Mouse (Mus musculus): ENCODE measurements at regions not wholly inside any gene's neighbourhood (a gene's known extent, or its start where the extent isn't known, plus 50 kb on each side); places are given as distances from the start of the nearest gene placed in this dataset.

DNA sequence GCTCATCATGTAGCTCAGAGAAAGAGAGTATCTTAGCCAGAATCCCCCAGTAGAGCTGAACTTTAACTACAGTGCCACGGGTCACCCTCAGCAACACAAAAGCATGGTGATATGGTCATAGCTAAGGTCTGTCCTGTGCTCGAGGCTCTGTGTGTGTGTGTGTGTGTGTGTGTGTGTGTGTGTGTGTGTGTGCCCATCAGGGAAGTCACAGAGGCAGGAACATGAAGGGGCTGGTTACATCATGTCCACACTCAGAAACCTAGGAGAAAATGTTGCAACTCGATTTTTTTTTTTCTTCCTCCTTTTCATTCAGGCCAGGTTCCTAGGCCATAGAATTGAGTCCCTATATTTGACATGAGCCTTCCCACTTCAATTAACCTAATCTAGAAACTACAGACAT lies 441.8 kb downstream of the Rps24 start:
- no peak overlapping the region for H3K4me3 ChIP-seq (replicated peaks; ENCODE audit: low read length)
- TF ChIP-seq NANOG (IDR thresholded peaks at IDR 0.05; ENCODE audit: borderline replicate concordance, low read length) (no peak), POU5F1 (IDR thresholded peaks at IDR 0.05; ENCODE audit: borderline replicate concordance, low read length) (no peak), CTCF (conservative IDR thresholded peaks at IDR 0.05; ENCODE audit: low read length) (no peak)
- peaks cover 17% of the 10 kb centered on the region for H3K4me1 ChIP-seq (replicated peaks; ENCODE audit: low read depth, low read length)
- 0 out of 2 replicates have a peak, but pooled peaks cover 4% of the 10 kb centered on the region for H3K27me3 ChIP-seq (ENCODE audit: insufficient read depth, low read length)
- no peaks in the 10 kb centered on the region for H3K36me3 ChIP-seq (ENCODE audit: insufficient read depth, low read length)
- no peaks in the 10 kb centered on the region; the same call in 1 of the 2 replicates for H3K9me3 ChIP-seq (ENCODE audit: low read length)

DNA sequence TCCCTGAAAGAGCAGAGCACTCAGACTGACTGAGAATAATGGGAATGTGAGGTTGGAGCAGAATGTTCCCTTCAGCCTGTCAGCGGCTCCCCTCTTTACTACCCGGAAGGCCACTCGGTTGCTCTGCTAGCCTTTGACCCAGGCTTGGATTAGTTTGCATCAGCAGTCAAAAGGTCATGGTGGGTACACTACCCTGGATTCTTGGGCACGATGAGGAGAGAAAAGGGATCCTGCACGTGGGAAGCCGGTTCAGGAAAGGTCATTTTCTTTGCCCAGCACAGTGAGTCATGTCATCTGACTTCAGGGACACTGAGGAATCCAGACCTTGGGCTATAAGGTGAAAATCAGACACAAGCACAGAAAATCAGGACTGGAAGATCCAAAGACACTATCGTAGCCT lies 443.3 kb downstream of the Rps24 start:
- TF ChIP-seq NANOG (IDR thresholded peaks at IDR 0.05; ENCODE audit: borderline replicate concordance, low read length) (no peak), CTCF (conservative IDR thresholded peaks at IDR 0.05; ENCODE audit: low read length) (no peak), POU5F1 (IDR thresholded peaks at IDR 0.05; ENCODE audit: borderline replicate concordance, low read length) (no peak)
- Histone ChIP-seq H3K4me1 (replicated peaks; ENCODE audit: low read depth, low read length) (peaks cover 17% of the 10 kb centered on the region), H3K4me3 (replicated peaks; ENCODE audit: low read length) (no peak overlapping the region), H3K36me3 (ENCODE audit: insufficient read depth, low read length) (no peaks in the 10 kb centered on the region), H3K9me3 (ENCODE audit: low read length) (no peaks in the 10 kb centered on the region; the same call in 1 of the 2 replicates), H3K27me3 (ENCODE audit: insufficient read depth, low read length) (no peaks in the 10 kb centered on the region)

DNA sequence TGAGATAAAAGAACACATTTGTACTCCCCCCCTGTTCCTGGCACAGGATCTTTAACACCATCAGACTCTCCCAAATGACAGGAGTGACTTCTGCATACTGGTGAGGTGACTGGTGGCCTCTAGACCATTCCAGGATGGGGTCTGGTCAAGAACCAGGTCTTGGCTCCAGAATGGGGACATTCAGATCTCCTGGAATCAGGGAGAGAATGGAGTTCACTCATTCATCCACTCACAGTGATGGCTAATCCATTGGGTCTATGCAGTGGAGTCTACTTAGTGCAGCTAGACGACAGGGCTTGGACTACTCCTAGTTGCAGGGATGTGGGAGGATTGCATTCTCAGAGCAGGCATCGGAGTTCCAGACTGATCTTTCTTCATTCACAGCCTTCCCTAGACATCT lies 451.0 kb downstream of the Rps24 start:
- TF ChIP-seq NANOG (IDR thresholded peaks at IDR 0.05; ENCODE audit: borderline replicate concordance, low read length) (no peak), CTCF (conservative IDR thresholded peaks at IDR 0.05; ENCODE audit: low read length) (no peak), POU5F1 (IDR thresholded peaks at IDR 0.05; ENCODE audit: borderline replicate concordance, low read length) (no peak)
- no peaks in the 10 kb centered on the region for H3K36me3 ChIP-seq (ENCODE audit: insufficient read depth, low read length)
- H3K4me3 ChIP-seq (replicated peaks; ENCODE audit: low read length): no peak overlapping the region
- no peaks in the 10 kb centered on the region for H3K4me1 ChIP-seq (replicated peaks; ENCODE audit: low read depth, low read length)
- H3K9me3 ChIP-seq (ENCODE audit: low read length): no peaks in the 10 kb centered on the region
- H3K27me3 ChIP-seq (ENCODE audit: insufficient read depth, low read length): peaks cover 3% of the 10 kb centered on the region; the same call in 1 of the 2 replicates

DNA sequence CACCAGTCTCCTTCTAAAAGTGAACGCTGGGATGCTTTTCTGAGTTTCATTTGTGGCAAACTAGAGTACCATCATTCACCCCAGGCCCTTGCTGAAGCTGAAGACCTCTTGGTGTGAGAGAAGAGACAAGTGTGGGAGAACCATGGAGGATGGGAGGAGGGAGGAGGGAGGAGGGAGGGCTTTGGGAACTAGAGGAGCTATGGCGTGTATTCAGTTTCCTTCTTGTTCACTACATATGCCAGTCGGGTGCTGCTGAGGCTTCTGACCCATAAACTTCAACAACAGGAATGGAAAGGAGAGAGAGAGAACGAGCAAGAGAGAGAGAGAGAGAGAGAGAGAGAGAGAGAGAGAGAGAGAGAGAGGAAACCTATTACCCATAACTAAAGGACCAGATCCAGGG lies 452.1 kb downstream of the Rps24 start:
- Histone ChIP-seq H3K4me1 (replicated peaks; ENCODE audit: low read depth, low read length) (no peaks in the 10 kb centered on the region), H3K9me3 (ENCODE audit: low read length) (no peaks in the 10 kb centered on the region), H3K36me3 (ENCODE audit: insufficient read depth, low read length) (no peaks in the 10 kb centered on the region), H3K27me3 (ENCODE audit: insufficient read depth, low read length) (peaks cover 3% of the 10 kb centered on the region; the same call in 1 of the 2 replicates), H3K4me3 (replicated peaks; ENCODE audit: low read length) (no peak overlapping the region)
- TF ChIP-seq NANOG (IDR thresholded peaks at IDR 0.05; ENCODE audit: borderline replicate concordance, low read length) (no peak), POU5F1 (IDR thresholded peaks at IDR 0.05; ENCODE audit: borderline replicate concordance, low read length) (no peak), CTCF (conservative IDR thresholded peaks at IDR 0.05; ENCODE audit: low read length) (no peak)

DNA sequence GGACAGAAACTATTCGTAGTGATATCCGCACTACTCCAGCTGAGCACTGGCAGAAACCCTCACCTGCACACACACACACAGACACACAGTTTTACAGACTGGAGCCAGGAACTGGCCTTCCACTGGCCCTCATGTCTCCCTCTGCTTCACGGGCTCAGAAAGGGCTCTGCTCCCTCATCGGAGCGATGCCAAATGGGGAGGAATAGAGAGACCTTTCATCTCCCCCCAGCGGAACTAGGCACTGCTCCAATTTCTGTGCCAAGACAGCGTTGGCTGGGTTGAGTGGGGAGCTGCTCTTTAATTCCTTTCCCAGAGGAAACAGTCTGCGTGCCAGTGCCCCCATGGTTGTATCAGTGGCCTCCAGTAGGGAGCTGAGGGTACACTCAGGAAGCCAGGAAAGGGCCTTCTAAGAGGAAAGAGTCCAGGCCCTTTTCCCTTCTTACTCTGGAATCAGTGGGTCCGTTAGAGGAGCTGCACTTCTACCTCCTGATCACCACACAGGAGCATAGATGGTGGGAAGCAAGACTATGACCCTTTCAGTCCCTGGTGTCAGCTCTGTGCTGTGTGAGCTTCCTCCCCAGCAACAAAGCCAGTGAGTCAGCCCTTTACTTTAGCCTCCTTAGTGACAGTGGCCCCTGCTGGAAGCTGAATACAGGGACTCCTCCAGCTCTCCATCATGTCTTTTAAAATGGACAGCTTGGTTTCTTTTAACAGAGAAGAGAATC lies 452.7 kb downstream of the Rps24 start:
- no peaks in the 10 kb centered on the region for H3K36me3 ChIP-seq (ENCODE audit: insufficient read depth, low read length)
- H3K4me3 ChIP-seq (replicated peaks; ENCODE audit: low read length): no peak overlapping the region
- no peak for TF ChIP-seq CTCF (conservative IDR thresholded peaks at IDR 0.05; ENCODE audit: low read length)
- no peak for TF ChIP-seq POU5F1 (IDR thresholded peaks at IDR 0.05; ENCODE audit: borderline replicate concordance, low read length)
- no peak for TF ChIP-seq NANOG (IDR thresholded peaks at IDR 0.05; ENCODE audit: borderline replicate concordance, low read length)
- no peaks in the 10 kb centered on the region for H3K4me1 ChIP-seq (replicated peaks; ENCODE audit: low read depth, low read length)
- H3K9me3 ChIP-seq (ENCODE audit: low read length): no peaks in the 10 kb centered on the region
- peaks cover 3% of the 10 kb centered on the region; the same call in 1 of the 2 replicates for H3K27me3 ChIP-seq (ENCODE audit: insufficient read depth, low read length)

DNA sequence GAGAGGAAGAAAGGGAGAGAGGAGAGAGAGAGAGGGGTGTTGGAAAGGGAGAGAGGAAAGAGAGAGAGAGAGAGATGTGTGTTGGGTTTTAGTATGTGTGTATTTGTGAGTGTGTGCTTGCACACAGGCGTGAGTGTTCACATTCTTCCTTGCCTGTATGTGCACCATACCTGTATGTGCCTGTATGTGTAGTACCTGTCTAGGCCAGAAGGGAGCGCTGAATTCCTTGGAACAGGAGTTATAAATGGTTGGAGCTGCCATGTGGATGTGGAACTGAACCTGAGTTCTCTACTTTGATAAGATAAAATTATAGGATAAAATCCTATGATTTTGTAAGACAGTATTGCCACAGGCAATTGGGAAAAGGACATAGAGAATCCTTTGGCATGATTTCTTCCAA lies 458.8 kb downstream of the Rps24 start:
- no peak overlapping the region for H3K4me3 ChIP-seq (replicated peaks; ENCODE audit: low read length)
- no peaks in the 10 kb centered on the region for H3K36me3 ChIP-seq (ENCODE audit: insufficient read depth, low read length)
- H3K27me3 ChIP-seq (ENCODE audit: insufficient read depth, low read length): 0 out of 2 replicates have a peak, but pooled peaks cover 5% of the 10 kb centered on the region
- no peaks in the 10 kb centered on the region for H3K4me1 ChIP-seq (replicated peaks; ENCODE audit: low read depth, low read length)
- TF ChIP-seq CTCF (conservative IDR thresholded peaks at IDR 0.05; ENCODE audit: low read length): peak; percentile 85
- TF ChIP-seq POU5F1 (IDR thresholded peaks at IDR 0.05; ENCODE audit: borderline replicate concordance, low read length): no peak
- H3K9me3 ChIP-seq (ENCODE audit: low read length): peaks cover 3% of the 10 kb centered on the region; the same call in 1 of the 2 replicates

DNA sequence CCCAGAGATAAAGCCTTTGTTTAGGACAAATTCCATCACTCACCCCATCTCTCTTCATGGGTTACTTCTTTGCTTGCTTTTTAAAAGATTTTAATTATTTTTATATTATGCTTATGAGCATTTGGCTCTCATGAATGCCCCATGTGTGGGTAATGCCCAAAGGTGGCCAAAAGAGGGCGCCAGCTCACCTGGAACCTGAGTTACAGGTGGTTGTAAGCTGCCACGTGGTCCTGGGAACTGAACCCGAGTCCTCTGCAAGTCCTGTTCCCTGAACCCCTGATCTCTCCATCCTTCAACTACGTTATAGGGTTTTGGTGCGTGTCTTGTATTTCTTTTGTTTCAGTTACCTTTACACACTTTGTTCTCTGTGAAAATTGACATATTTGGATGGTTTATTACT lies 460.2 kb downstream of the Rps24 start:
- Histone ChIP-seq H3K4me3 (replicated peaks; ENCODE audit: low read length) (no peak overlapping the region), H3K9me3 (ENCODE audit: low read length) (peaks cover 3% of the 10 kb centered on the region; the same call in 1 of the 2 replicates), H3K4me1 (replicated peaks; ENCODE audit: low read depth, low read length) (no peaks in the 10 kb centered on the region), H3K27me3 (ENCODE audit: insufficient read depth, low read length) (0 out of 2 replicates have a peak, but pooled peaks cover 5% of the 10 kb centered on the region), H3K36me3 (ENCODE audit: insufficient read depth, low read length) (no peaks in the 10 kb centered on the region)
- TF ChIP-seq POU5F1 (IDR thresholded peaks at IDR 0.05; ENCODE audit: borderline replicate concordance, low read length) (no peak), NANOG (IDR thresholded peaks at IDR 0.05; ENCODE audit: borderline replicate concordance, low read length) (no peak), CTCF (conservative IDR thresholded peaks at IDR 0.05; ENCODE audit: low read length) (peak; percentile 42)

DNA sequence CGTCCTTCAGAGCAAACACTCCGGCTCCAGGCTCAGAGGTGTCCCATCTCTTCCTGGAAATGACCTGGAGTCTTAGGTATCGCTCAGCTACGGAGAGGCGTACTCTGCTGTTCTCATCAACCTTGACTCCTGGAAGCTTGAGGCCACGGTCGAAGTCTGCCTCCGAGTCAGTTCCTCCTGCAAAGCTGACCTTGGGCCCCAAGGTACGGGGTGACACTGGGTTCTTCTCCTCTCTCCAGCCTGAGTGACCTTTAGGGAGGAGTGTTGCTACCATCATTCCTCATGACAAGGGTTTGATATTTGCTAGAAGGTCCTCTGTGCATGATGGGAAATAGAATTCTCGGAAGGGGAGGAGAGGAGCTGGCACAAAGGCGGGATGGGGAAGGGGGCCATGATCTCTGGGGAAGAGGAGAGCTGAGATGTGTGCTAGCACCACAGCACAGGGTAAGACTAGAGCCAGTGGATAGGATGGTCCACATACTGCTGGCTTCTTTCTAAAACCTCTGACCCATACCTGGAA lies 469.0 kb downstream of the Rps24 start:
- H3K9me3 ChIP-seq (ENCODE audit: low read length): no peaks in the 10 kb centered on the region
- H3K4me1 ChIP-seq (replicated peaks; ENCODE audit: low read depth, low read length): no peaks in the 10 kb centered on the region
- TF ChIP-seq NANOG (IDR thresholded peaks at IDR 0.05; ENCODE audit: borderline replicate concordance, low read length) (no peak), POU5F1 (IDR thresholded peaks at IDR 0.05; ENCODE audit: borderline replicate concordance, low read length) (no peak), CTCF (conservative IDR thresholded peaks at IDR 0.05; ENCODE audit: low read length) (no peak)
- H3K4me3 ChIP-seq (replicated peaks; ENCODE audit: low read length): no peak overlapping the region
- H3K27me3 ChIP-seq (ENCODE audit: insufficient read depth, low read length): peaks cover 14% of the 10 kb centered on the region; the same call in 1 of the 2 replicates
- H3K36me3 ChIP-seq (ENCODE audit: insufficient read depth, low read length): no peaks in the 10 kb centered on the region
